Mouse (Mus musculus) gastrocnemius, postnatal 25 days (tissue): ENCODE results near the gene Ift43. TPM values are rescaled to one million over a fixed set of nuclear protein-coding genes. Genes with fewer than 3 reads are reported as not detected.

Experiments
- DNase-seq: peaks from one replicate; pipeline ENCODE4 v3.0.0; 2022
- long read RNA-seq, 2 experiments: library from polyadenylated mRNA; stranded (forward); transcript quantifications; one replicate each; pipeline ENCODE4 v2.0.0; 2021
- total RNA-seq, 2 experiments: library from RNA; stranded (reverse); gene quantifications; 1 replicate in 1 of 2; 2 replicates in 1 of 2; pipeline ENCODE4 v1.2.3; 2021

Gene Ift43
- 1 to 10 TPM; 7.8 to 9.5 TPM for total RNA-seq
- long read RNA-seq, experiment 1, transcript Ift43-205 (9 exons, 783 nt), result major isoform, 22 of 26 reads
- long read RNA-seq, experiment 1, partial matches to known transcripts, result 2 of 26 reads
- long read RNA-seq, experiment 1, other reads (novel, unspliced or antisense), result 2 of 26 reads
- long read RNA-seq, experiment 2, transcript Ift43-205 (9 exons, 783 nt), result major isoform, 10 of 10 reads
- long read RNA-seq, experiment 2, partial matches to known transcripts, result 0 of 10 reads
- long read RNA-seq, experiment 2, other reads (novel, unspliced or antisense), result 0 of 10 reads

- peak; percentile 82 for DNase-seq
Measured at GRCm38 (mm10) chr12:86082481-86083012, at the start of gene Ift43. Gene Ift43 (plus strand): TSS chr12:86082541.

GRCm38 (mm10) chr12:86035586-86035985 is 46.8 kb upstream of the Ift43 start:
- DNase-seq, result no peak

- DNase-seq, result no peak
Measured at GRCm38 (mm10) chr12:86036368-86037166, 45.8 kb upstream of the Ift43 start.

GRCm38 (mm10) chr12:86037235-86037921 is 45.0 kb upstream of the Ift43 start:
- DNase-seq, result no peak

- DNase-seq, result no peak
Measured at GRCm38 (mm10) chr12:86039078-86039477, 43.3 kb upstream of the Ift43 start.

- no peak for DNase-seq
Measured at GRCm38 (mm10) chr12:86039751-86040150, 42.6 kb upstream of the Ift43 start.

- no peak for DNase-seq
Measured at GRCm38 (mm10) chr12:86046141-86046540, 36.2 kb upstream of the Ift43 start.

GRCm38 (mm10) chr12:86046776-86047175 is 35.6 kb upstream of the Ift43 start:
- no peak for DNase-seq

- DNase-seq, result no peak
Measured at GRCm38 (mm10) chr12:86047376-86047775, 35.0 kb upstream of the Ift43 start.

GRCm38 (mm10) chr12:86049813-86050212 is 32.5 kb upstream of the Ift43 start:
- no peak for DNase-seq

GRCm38 (mm10) chr12:86051477-86051876 is 30.9 kb upstream of the Ift43 start:
- no peak for DNase-seq

GRCm38 (mm10) chr12:86055306-86055705 is 27.0 kb upstream of the Ift43 start:
- no peak for DNase-seq

- peak; percentile 33 for DNase-seq
Measured at GRCm38 (mm10) chr12:86056976-86057375, 25.4 kb upstream of the Ift43 start.

GRCm38 (mm10) chr12:86057516-86057915 is 24.8 kb upstream of the Ift43 start:
- no peak for DNase-seq

- DNase-seq, result no peak
Measured at GRCm38 (mm10) chr12:86059341-86059740, 23.0 kb upstream of the Ift43 start.

GRCm38 (mm10) chr12:86064796-86065195 is 17.5 kb upstream of the Ift43 start:
- no peak for DNase-seq

- no peak for DNase-seq
Measured at GRCm38 (mm10) chr12:86071432-86071831, 10.9 kb upstream of the Ift43 start.

- DNase-seq, result no peak
Measured at GRCm38 (mm10) chr12:86074681-86075080, 7.7 kb upstream of the Ift43 start.

GRCm38 (mm10) chr12:86075358-86075757 is 7.0 kb upstream of the Ift43 start:
- no peak for DNase-seq

- peak; percentile 51 for DNase-seq
Measured at GRCm38 (mm10) chr12:86076321-86076901, 5.9 kb upstream of the Ift43 start.

GRCm38 (mm10) chr12:86077322-86077721 is 5.0 kb upstream of the Ift43 start:
- no peak for DNase-seq

- DNase-seq, result no peak
Measured at GRCm38 (mm10) chr12:86077736-86078135, 4.6 kb upstream of the Ift43 start.
